Comparison of ENCODE assay signal across 9 mouse cellular contexts in genomic region chr17:28279780-28280422, GRCm38 (mm10). TPM values are rescaled to one million over a fixed set of nuclear protein-coding genes. Genes with fewer than 3 reads are reported as not detected.
DNase-seq lines count a peak whose midpoint lies in the region; ATAC-seq lines count a peak whose summit lies in the region.
"Had no signal": no experiment of that assay in that cellular context is flagged by ENCODE, and none has a peak within 500 bp of the region (broad histone marks: within the 10 kb centered on the region; RNA-seq: fewer than 3 reads in every experiment).

No protein-coding gene starts in this region.

- no peak overlapping the region for H3K27ac ChIP-seq in liver, embryonic 12.5 days
- peak overlapping the region; percentile 68 for H3K27ac ChIP-seq in embryonic facial prominence, embryonic 10.5 days (replicated peaks)

- no peaks in the 10 kb centered on the region for H3K9me3 ChIP-seq in liver, embryonic 12.5 days (replicated peaks)
- no peaks in the 10 kb centered on the region for H3K9me3 ChIP-seq in embryonic facial prominence, embryonic 10.5 days

- DNase-seq in liver: no peak
- DNase-seq in embryonic facial prominence, embryonic 10.5 days (ENCODE audit: low spot score): no peak
- DNase-seq in heart, postnatal 4 days: peak; percentile 83
- DNase-seq in lung, adult 18-20 months: peak; percentile 72 to 81
- DNase-seq in right cerebral cortex, postnatal 25 days: no peak
- no peak for DNase-seq in layer of hippocampus, adult 9-10 months (ENCODE audit: low spot score)
- DNase-seq in left cerebral cortex, adult 9 months (ENCODE audit: low spot score in 2 of 2): no peak

- H3K36me3 ChIP-seq in liver, embryonic 12.5 days: 0 out of 2 replicates have a peak, but pooled peaks cover 9% of the 10 kb centered on the region
- no peaks in the 10 kb centered on the region for H3K36me3 ChIP-seq in embryonic facial prominence, embryonic 10.5 days (replicated peaks)

- no peak overlapping the region for H3K4me2 ChIP-seq in liver, embryonic 12.5 days

- peak overlapping the region; percentile 20; the same call in 1 of the 2 replicates for H3K9ac ChIP-seq in liver, embryonic 12.5 days

- no peak overlapping the region for H3K4me3 ChIP-seq in liver, embryonic 12.5 days
- no peak overlapping the region for H3K4me3 ChIP-seq in embryonic facial prominence, embryonic 10.5 days

- 73% methylated on average over 15 of the region's 15 CpGs for WGBS in liver, embryonic 12.5 days (ENCODE audit: insufficient replicate concordance)
- 61% methylated on average over 15 of the region's 15 CpGs for WGBS in embryonic facial prominence, embryonic 10.5 days

- no peak for ATAC-seq in liver, embryonic 12.5 days
- ATAC-seq: Patski had no signal

- no peaks in the 10 kb centered on the region for H3K27me3 ChIP-seq in liver, embryonic 12.5 days (replicated peaks)
- no peaks in the 10 kb centered on the region for H3K27me3 ChIP-seq in embryonic facial prominence, embryonic 10.5 days (replicated peaks; ENCODE audit: low read depth, poor library complexity, severe bottlenecking)
- H3K27me3 ChIP-seq: Patski had no signal

- peaks cover 55% of the 10 kb centered on the region for H3K4me1 ChIP-seq in liver, embryonic 12.5 days
- H3K4me1 ChIP-seq in embryonic facial prominence, embryonic 10.5 days: peaks cover 56% of the 10 kb centered on the region

RNA-seq across cellular contexts. Expression of gene Fance, which starts 33.4 kb away (rescaled TPM):
- polyA plus RNA-seq in liver, embryonic 12.5 days (2016; fragmentation: Nextera tagmentation; extraction: Ambion mirVana): 18.8 and 22.1 TPM in 2 replicates
- polyA plus RNA-seq in embryonic facial prominence, embryonic 10.5 days (2016; fragmentation: Nextera tagmentation; extraction: Ambion mirVana): 28.4 and 30.9 TPM in 2 replicates
- 10 to 100 TPM; 18.7 to 19.4 TPM for total RNA-seq in heart, postnatal 4 days (2021)

RNA-seq across cellular contexts. Expression of gene Ppard, which starts 47.4 kb away (rescaled TPM):
- polyA plus RNA-seq in liver, embryonic 12.5 days (2016; fragmentation: Nextera tagmentation; extraction: Ambion mirVana): 2.0 and 2.1 TPM in 2 replicates
- polyA plus RNA-seq in embryonic facial prominence, embryonic 10.5 days (2016; fragmentation: Nextera tagmentation; extraction: Ambion mirVana): 1.4 and 1.9 TPM in 2 replicates
- 10 to 100 TPM; 21.9 to 22.3 TPM for total RNA-seq in heart, postnatal 4 days (2021)

RNA-seq across cellular contexts. Expression of gene Rpl10a, which starts 48.4 kb away (rescaled TPM):
- polyA plus RNA-seq in liver, embryonic 12.5 days (2016; fragmentation: Nextera tagmentation; extraction: Ambion mirVana): 472 and 487 TPM in 2 replicates
- polyA plus RNA-seq in embryonic facial prominence, embryonic 10.5 days (2016; fragmentation: Nextera tagmentation; extraction: Ambion mirVana): 539 and 546 TPM in 2 replicates
- 100 to 1,000 TPM; 663 to 665 TPM for total RNA-seq in heart, postnatal 4 days (2021)

Comparison
In these comparisons a context has a peak if more than half of its experiments do, and no peak if none do; other contexts are left out.
1. DNase-seq: peak in heart, postnatal 4 days (single experiment) and lung, adult 18-20 months (2 of 2); none in liver (single experiment), embryonic facial prominence, embryonic 10.5 days (single experiment), right cerebral cortex, postnatal 25 days (single experiment), layer of hippocampus, adult 9-10 months (single experiment) and left cerebral cortex, adult 9 months (0 of 2).